Mouse (Mus musculus) hindlimb bud, embryonic 11.5 days (tissue): Measurements from ENCODE around the gene Csrnp2.

Source experiments
- DNase-seq: peaks from one replicate; pipeline ENCODE4 v3.0.0-alpha.2; 2012; ENCODE audit warnings: low read depth, low spot score; ENCODE audit errors: extremely low spot score

Gene Csrnp2

DNA sequence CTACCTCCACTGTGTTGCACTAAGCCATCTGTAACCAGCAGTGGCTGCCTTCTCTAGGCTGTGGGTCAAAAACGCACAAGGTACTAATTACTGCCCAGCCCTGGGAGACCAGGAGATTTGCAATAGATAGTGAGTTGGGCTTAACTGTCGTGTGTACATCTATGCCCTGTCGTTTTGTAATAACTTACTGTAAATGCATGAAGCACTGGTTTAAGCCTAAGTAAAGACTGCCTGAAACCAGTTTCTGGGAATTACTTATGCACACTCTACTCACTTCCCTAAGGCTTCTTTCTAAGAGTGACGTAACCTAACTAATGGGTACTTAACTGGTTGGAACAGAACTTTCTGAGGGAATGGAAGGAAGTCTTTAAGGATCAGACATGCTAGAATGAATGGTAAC lies 16.4 kb downstream of the Csrnp2 start:
- no peak for DNase-seq

DNA sequence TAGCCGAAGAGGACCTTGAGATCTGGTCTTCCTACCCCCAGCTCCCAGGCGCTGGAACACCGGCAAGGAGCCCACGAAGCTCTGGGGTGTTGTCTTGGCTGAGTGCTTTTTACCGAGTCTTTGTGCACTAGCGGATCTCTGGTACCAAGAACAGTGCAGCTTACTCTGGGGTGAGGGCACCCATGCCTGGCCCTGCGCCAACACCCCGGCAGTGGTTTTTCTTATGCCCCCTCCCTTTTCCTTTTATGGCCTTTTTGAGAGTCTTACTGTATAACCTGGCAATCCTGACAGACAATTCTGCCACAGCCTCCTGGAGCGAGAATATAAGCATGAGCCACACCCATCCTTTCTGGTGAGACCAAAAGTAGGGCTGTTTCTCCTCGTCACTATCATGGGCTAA lies 16.9 kb downstream of the Csrnp2 start:
- DNase-seq, result no peak

DNA sequence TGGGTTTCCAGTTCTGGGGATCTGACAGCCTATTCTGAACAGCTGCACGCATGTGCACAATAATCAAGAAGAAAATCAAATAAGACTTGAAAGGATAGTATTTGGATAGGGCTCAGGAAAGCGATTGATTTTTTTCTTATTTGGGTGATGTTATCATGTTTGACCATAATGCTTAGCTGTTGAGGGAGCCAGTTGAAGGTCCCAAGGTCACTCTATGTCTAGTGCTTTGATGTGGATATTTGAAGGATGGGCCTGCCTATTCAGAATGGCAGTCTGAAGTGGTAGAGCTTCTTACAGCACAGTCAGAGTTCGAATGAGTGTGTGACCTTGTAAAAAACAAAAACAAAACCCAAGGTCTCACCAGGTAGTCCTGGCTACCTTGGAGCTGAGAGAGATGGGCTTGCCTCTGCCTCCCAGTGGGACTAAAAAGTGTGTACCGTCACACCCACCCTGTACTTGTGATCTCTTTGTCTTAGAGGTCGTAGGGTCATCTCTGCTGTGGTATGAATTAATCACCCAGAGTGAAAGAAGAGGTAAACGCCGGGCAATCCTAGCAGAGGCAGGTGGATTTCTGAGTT lies 21.3 kb downstream of the Csrnp2 start:
- no peak for DNase-seq

DNA sequence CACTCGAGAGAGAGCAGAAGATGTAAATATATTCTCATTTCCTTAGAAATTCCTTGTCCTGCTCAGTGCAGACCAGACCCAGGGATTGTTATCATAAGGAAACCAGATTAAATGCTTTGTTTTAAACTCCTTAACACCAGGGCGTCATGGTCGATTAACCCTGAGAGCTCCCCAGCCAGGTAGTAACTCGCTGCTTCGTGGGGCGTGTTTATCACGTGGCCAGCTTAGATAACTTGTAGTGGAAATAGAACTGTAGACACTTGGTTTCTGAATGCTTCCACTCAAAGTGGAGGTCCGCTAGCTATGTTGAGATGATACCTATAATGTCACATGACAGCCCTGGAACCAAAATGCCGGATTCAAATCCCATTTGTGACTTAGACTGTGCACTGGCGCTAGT lies 25.3 kb downstream of the Csrnp2 start:
- no peak for DNase-seq

DNA sequence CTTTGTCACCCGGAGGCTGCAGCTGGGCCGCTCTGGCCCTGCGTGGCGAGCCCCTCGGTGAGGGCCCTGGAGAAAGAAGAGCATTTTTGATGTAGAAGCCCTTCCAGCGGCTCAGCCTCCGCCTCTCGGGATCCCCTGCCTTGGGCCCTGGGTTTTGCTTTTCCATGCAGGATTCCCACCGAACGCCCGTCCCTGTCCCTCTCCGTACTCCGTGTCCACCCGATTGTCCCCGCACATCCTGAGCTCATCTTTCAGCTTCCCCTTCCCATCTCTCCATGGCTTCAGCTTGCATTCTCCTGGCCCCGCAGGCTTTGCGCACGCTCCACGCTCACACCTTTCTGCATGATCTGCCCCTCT lies 26.1 kb downstream of the Csrnp2 start:
- no peak for DNase-seq

DNA sequence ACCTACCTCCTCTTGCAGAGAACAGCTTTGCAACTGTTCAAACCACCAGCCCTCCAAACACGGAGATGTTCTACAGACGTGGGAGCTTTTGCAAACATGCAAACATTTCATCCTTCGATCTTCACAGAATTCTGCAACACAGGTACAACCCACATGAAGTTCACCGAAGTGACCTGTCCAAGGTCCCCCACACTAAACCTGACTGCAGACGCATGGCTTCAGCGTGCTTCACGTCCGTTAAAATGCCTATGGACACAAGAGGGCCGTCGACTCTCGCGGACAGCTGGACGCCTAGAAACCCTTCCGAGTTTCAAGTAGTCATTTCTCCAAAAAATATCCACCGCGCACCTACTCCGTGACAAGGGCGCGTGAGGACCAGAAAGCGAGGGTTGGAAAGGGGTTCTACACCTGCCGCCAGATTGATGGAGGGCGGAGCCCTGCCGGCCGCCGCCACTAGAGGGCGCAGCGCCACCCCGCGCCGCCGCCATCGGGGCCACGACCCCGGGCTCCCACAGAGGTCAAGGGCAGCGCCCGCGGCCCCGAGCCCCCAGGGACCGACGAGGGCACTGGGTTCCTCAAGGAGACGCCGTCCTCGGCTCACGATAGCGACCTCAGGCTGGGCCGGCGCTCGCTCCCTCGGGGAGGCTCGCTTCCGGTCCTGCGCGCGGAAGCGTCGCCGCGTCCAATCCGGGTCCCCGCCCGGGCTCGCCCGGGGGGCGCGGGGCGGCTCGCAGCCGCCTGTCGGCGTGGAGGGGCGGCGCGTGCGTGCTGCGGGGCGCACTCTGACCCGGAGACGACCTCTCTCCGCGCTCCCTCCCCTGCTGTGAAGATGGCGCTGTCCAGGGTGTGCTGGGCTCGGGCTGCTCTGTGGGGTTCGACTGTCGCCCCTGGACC lies 26.7 kb downstream of the Csrnp2 start, which contains the start of gene Letmd1:
TSS of gene Letmd1 (plus strand) at position 729 of the 894 bp plus-strand sequence.
- DNase-seq, result no peak

DNA sequence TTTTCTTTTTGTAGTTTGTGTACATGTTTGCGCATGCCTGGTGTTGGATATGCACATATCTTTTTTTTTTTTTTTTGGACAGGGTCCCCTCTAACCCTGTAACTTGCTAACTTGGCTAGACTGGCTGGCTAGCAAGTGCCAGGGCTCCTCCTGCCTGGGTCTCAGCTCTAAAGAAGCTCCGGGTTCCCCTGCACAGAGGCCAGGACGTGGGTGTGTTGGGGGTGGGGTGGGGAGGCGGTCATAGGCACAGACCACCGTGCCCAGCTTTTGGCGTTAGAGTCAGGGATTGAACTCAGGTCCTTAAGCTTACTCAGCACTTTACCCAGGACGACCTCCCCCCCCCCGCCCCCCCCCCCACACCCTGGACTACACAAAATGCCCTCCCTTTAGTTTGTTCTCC lies 27.6 kb downstream of the Csrnp2 start:
- no peak for DNase-seq

DNA sequence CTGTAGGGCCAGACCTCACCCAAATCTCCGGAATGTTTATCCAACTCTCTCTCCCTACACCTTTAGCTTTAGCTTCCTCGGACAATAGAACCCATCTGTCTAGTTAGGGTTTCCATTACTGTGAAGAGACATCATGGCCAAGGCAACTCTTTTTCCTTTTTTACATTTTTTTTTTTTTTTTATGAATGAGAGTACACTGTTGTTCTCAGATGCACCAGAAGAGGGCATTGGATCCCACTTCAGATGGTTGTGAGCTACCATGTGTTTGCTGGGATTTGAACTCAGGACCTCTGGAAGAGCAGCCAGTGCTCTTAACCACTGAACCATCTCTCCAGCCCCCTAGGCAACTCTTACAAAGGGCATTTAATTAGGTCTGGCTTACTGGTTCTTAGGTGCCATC lies 29.9 kb downstream of the Csrnp2 start:
- no peak for DNase-seq

DNA sequence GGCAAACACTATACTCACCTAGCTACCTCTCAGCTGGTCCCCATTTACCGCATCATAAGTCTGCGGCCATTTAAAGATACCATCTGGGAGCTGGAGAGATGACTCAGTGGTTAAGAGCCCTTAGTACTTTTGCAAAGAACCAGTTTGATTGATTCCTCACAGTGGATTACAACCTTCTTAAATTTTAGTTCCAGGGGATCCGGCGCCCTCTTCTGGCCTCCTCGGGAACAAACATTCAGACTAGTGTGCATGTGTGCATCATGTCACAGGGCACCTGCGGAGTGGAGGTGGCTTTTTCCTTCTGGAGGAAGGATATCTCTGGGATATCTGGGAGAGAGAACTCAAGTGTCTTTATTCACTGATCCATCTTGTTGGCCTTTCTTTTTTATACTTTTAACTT lies 31.6 kb downstream of the Csrnp2 start:
- DNase-seq, result no peak

DNA sequence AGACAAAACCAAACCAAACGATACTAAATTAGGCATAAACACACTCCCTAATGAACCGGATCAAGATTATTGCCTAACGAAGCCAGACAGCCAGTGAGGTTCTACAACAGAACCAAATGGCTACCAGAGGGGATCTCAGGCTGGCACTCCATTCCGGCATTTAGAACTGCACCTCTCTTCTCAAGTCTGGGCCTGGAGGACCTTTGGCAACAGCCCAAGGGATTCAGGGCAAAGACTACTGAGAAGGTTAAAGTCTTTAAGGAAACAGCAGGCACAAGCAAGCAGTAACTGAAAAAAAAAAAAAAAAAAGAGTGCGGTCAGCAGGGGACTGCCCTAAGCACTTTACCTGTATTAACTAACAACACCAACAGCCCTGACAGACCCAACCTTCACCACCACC lies 33.2 kb downstream of the Csrnp2 start:
- no peak for DNase-seq

DNA sequence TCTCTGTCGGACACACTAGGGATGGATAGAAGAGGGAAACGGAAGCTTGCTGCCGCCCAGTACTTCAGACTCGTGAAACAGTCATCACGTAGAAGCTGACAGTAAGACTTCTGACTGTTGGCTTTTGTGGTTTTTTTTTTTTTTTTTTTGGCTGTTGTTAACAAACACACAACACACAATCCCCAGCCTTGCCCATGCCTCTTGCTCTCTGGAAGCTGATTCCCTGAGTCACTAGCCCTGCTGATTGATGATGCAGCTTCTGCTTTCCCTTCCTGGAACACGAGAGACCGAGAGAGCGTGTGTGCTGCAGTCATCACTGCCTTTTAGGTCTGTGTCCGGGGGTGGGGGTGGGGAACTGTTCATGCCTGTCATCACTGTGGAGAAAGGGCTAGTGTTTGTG lies 33.6 kb downstream of the Csrnp2 start:
- no peak for DNase-seq

DNA sequence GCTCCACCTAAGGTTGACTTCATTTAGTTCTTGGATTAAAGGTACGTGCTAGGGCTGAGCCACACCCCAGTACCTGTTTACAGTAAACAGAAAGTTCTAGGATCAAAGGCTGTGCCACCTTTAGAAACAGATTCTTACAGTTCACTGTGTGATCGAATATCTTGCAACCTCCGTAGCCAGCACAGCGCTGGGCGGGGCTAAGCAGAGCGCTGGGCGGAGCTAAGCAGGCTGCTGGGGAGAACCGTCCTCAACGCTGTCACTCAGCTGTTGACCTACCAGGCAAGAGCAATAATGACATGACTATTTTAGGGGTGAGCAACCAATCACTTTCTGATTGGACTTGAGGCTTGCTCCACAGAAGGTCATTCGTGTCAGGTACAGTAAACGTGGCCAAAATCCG lies 34.3 kb downstream of the Csrnp2 start:
- DNase-seq, result no peak

DNA sequence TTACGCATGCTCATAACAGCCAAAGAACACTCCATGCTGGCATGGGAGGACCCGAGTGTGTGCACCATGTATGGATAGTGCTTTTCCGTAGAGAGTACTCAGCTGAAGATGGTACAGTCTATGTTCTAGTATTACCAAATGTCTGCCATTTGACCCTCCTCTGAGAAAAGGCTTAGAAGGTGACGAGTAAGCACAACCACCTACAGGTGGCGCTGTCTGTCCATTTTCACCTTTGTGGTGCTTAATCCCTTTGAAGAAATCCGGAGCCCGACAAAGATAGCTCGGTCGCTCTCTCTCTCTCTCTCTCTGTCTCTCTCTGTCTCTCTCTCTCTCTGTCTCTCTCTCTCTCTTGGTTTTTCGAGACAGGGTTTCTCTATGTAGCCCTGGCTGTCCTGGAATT lies 37.2 kb downstream of the Csrnp2 start:
- DNase-seq, result no peak

DNA sequence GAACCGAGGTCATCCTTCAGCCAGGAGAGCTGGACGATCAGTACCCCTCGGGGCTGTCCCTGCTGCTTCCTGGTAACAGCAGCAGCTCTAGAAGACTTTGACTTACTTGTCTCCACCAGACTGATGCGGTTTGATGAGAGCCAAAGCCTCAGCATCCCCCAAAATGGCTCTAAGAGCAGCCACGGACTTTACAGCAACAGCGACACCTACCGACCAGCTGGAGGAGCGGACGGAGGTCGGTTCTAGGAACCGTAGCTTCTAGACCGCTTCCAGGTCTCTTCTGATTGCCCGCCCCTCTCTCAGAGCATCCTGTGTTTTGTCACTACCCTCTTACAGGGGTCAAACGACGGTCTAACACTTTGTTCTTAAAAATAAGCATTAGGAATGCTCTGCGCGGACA lies 37.9 kb downstream of the Csrnp2 start:
- peak; percentile 79 for DNase-seq

DNA sequence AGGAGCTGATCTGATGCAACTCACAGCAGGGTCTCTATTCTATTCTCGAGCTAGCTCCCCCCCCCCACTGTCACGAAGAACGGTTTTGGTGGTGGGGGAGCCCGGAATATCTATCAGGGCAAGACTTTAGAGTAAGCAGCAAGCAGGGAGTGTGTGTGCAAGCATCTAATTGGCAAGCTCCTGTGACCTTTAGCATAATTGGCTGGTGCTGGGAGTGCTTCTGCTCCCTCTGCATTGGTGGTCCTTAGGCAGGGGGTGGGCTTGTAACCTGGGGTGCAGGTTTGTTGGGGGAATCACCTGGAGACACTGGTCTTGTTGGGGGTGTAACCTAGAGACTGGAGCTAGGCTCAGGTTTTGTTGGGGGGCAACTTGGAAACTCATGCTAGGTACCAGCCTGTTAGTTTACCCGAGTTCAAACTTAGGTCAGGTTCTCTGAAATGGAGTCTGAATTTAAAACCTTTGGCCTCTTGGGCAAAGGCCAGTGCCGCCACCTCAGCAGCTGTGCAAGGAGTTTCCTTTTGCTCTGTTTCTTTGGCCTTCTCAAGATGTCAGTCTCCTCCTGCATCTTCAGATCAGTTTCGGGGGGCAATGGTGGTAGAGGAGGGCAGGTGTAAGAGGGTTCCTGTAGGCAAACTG lies 38.8 kb downstream of the Csrnp2 start:
- no peak for DNase-seq

DNA sequence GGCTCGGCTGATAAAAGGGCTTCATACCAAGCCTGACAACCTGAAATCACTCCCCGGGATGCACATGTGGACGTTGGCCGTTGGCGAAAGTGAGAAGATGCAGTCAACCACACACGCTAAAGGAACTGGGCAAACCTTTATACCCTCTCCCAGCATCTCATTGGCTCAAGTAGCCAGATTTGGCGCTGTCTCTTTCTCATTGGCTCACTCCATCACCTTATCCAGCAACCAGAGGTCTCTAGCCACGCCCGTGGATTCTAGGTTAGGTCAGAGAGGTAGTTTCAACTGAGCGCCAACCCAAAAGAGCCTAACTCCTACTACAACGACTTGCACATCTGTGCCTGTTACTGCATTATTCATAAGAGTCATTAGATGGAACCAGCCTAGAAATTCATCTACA lies 42.8 kb downstream of the Csrnp2 start:
- no peak for DNase-seq

DNA sequence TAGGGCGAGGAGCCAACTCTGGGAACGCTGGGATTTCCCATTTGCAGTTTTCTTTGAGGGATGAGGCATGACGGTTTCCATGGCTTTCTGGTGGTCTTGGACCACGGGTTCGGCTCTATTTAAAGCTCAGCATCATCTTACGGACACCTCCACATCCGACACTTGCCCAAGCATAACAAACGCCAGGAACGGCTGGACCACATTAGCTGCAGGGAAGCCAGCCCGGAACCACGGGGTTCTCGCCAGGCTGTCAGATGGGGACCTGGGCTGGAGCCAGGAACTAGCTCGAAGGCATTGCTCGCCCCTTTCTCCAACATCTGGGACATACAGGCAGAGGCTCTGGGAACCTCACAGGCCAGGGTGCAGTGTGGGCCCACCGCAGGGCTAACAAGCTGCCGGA lies 44.0 kb downstream of the Csrnp2 start:
- no peak for DNase-seq

DNA sequence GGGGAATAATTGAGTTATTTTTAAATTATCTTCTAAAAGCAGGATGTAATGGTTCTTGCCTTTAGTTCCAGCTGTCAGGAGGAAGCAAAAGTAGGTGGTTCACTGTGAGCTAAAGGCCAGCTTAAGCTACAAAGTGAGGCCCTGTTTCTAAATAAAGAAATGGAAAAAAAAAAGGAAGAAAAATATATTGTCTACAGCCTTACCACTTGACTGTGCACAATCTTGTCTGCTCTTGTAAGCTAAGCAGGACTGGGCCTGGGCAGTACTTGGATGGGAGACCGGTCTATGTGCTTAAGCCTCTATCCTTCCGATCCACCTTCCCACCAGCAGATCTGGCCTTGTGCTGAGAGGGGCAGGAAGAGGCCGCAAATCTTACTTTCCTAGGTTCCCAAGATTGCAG lies 45.8 kb downstream of the Csrnp2 start:
- no peak for DNase-seq

DNA sequence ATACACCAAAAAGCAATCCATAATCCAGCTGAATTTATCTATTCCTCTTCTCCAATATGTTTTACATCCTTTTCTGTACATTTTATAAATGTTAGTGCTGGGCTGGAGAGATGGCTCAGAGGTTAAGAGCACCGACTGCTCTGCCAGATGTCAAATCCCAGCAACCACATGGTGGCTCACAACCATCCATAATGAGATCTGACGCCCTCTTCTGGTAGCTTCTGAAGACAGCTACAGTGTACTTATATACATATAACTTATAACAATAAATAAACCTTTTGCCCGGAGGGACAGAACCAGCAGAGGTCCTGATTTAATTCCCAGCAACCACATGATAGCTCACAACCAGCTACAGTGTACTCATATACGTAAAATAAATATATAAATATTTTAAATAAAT lies 46.7 kb downstream of the Csrnp2 start:
- DNase-seq, result no peak

DNA sequence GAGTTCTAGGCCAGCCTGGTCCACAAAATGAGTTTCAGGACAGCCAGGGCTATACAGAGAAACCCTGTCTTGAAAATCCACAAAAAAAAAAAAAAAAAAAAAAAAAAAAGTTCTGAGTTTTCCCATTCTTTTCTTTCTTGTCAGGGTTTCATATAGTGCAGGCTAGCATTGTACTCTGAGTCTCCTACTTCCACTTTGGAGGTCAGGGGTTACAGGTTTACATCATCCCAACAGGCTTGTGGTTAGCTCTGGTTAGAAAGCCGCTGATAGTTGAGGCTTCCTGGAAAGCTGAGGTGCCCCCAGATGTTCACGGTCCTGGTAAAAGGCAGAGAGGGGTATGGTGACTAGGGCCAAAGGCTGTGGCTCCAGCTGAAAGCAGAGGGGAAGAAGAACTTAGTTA lies 48.4 kb downstream of the Csrnp2 start:
- DNase-seq, result no peak

DNA sequence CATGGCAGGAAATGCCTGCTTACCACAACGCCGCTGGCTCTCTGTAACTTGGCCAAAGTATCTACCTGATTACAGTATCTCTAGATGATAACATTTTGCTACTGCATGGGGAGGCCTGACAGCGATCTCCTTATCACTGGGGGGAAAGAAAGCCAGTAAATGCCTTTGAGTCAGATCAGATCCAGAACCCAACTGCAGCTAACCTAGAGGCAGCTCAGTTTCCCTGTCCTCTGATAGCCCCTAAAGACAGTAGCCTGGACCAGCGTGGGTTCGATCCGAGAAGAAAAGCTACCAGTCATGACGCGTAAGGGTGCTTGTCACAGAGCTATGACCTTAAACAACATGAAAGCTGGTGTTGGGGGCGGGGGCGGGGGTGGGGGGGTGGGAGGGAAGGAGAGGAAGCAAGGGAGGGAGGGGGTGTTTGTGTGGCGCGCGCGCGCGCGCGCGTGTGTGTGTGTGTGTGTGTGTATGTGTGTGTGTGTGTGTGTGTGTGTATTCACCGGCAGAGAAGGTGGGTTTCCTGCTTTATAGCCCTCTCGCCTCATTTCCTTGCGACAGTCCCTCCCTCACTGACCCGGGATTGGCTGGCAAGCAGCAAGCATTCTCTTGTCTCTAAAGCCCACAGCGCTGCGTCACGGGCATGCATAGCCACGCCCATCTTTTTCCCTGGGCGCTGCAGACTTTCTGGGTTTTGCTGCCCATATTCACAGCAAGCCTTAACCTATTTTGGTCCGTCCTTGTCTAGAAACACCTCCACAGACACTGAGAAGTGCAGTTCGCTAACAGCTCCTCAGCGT lies 52.0 kb downstream of the Csrnp2 start:
- DNase-seq, result peak; percentile 57

DNA sequence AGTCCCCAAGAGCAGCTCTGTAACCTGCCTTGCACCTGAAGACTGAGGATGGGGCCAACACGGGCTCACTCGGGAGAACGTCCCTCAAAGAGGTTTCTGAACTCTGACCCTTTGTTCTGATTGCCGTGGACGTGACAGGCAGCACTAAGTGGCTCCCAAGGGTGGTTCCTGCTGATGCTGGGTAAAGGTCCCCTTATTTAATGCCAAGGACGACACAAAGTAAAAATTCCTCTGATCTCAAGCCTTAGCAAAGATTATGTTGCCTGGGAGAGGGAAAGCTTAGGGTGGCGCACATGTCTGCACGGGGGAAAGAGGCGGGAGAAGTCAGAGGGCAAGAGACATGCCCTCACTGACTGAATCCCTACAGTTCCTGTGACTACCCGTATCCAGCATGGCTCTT lies 58.8 kb downstream of the Csrnp2 start:
- DNase-seq, result no peak
